Mouse (Mus musculus) midbrain, embryonic 16.5 days (tissue): Measurements from ENCODE around the gene Nckap5l. TPM values are rescaled to one million over a fixed set of nuclear protein-coding genes. Genes with fewer than 3 reads are reported as not detected.
"Not testable (repeated sequence)": the region's sequence is repeated elsewhere in the genome, so short reads cannot be mapped to it uniquely, and the experiment has no call there.

Experiments
- ATAC-seq: fragments of 200-750 bp; cut with Nextera tagmentation; 2 replicates; pipeline ENCODE4 v1.8.0; 2017; ENCODE audit warnings: moderate TSS enrichment
- H3K27ac ChIP-seq: fragments of 300-500 bp; sonication (generic); 2 replicates; pipeline ENCODE4 v1.5.1; 2014; ENCODE audit warnings: mild to moderate bottlenecking, low read length, mixed read lengths
- H3K27me3 ChIP-seq: fragments of 300-500 bp; sonication (generic); 2 replicates; pipeline ENCODE4 v1.6.1; 2014; ENCODE audit warnings: low read depth, low read length, mixed read lengths; ENCODE audit not compliant: control insufficient read depth, insufficient read depth
- H3K36me3 ChIP-seq: fragments of 300-500 bp; sonication (generic); 2 replicates; pipeline ENCODE4 v1.6.1; 2014; ENCODE audit warnings: mild to moderate bottlenecking, low read length, moderate library complexity, mixed read lengths; ENCODE audit not compliant: control insufficient read depth, insufficient read depth
- H3K4me1 ChIP-seq: fragments of 300-500 bp; sonication (generic); 2 replicates; pipeline ENCODE4 v1.6.1; 2014; ENCODE audit warnings: mild to moderate bottlenecking, low read length, mixed read lengths; ENCODE audit not compliant: control insufficient read depth, insufficient read depth
- H3K4me2 ChIP-seq: fragments of 300-500 bp; sonication (generic); 2 replicates; pipeline ENCODE4 v1.6.1; 2014; ENCODE audit warnings: mild to moderate bottlenecking, low read length, mixed read lengths
- H3K4me3 ChIP-seq: fragments of 300-500 bp; sonication (generic); 2 replicates; pipeline ENCODE4 v1.5.1; 2014; ENCODE audit warnings: low read depth, mild to moderate bottlenecking, low read length, moderate library complexity, mixed read lengths
- H3K9ac ChIP-seq: fragments of 300-500 bp; sonication (generic); 2 replicates; pipeline ENCODE4 v1.6.1; 2014; ENCODE audit warnings: low read depth, low read length, mixed read lengths
- H3K9me3 ChIP-seq: fragments of 300-500 bp; sonication (generic); replicated peaks from 2 replicates; pipeline ENCODE4 v1.6.1; 2014; ENCODE audit warnings: mild to moderate bottlenecking, low read length, mixed read lengths; ENCODE audit not compliant: control insufficient read depth, poor library complexity, severe bottlenecking
- WGBS: fragments of 180-500 bp; shearing (Covaris S2); extraction: QIAGEN DNeasy Blood & Tissue Kit; methylation state at CpG from one replicate; pipeline ENCODE4 v1.1.7; 2014; 5-methylcytosine and 5-hydroxymethylcytosine counted together
- polyA plus RNA-seq: library from polyadenylated mRNA; unstranded; fragments of >200 nt; fragmentation: Nextera tagmentation; extraction: Ambion mirVana; gene quantifications from 2 replicates; pipeline ENCODE4 v1.2.1, GENCODE M21; 2015

Gene Nckap5l
- polyA plus RNA-seq, 1 experiment from 2014 or later, result 17.1 TPM

DNA sequence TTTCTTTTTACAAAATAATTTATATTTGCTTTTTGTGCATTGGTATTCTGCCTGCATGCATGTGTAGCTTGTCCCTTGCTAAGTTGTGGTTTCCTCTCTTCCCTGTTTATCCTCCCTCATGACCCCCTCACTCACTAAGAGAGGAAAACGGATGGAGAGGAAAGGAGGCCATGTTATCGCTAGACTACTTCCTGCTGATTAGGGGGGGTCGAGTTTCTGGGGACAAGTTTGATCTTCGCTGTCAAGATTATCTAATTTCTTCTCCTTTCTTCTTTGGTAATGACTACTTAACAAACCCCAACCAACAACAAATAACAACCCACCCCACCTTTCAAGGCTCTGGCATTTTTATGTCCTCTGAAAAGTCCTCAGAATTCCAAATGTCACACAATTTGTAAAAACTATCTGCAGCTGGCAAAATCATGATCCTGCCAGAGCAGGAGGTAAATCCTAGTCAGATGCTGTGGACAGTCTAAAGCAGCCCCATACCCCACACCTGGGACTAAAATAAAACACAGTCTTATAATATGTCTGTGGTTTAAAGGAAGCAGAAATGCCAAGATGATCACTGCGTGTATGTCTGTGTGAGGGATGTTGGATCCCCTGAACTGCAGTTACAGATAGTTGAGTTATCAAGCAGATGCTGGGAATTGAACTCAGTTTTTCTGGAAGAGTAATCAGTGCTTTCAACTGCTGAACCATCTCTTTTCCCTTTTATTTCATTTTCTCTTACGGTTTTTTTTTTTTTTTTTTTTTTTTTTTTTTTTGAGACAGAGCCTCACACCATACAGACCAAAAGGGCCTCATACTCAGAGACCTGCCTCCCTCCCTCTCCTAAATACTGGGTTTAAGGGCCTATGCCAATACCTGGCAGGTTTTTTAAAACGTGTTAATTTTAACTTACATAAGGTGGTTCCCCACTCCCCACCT lies 66.8 kb downstream of the Nckap5l start:
- 83% methylated on average over 7 of the region's 7 CpGs for WGBS
- no peak overlapping the region for H3K9ac ChIP-seq
- H3K4me1 ChIP-seq, result peaks cover 27% of the 10 kb centered on the region
- no peak overlapping the region for H3K27ac ChIP-seq
- H3K4me2 ChIP-seq, result no peak overlapping the region
- no peak overlapping the region for H3K4me3 ChIP-seq
- no peaks in the 10 kb centered on the region for H3K36me3 ChIP-seq
- ATAC-seq, result no peak
- H3K27me3 ChIP-seq, result no peaks in the 10 kb centered on the region
- no peaks in the 10 kb centered on the region for H3K9me3 ChIP-seq

DNA sequence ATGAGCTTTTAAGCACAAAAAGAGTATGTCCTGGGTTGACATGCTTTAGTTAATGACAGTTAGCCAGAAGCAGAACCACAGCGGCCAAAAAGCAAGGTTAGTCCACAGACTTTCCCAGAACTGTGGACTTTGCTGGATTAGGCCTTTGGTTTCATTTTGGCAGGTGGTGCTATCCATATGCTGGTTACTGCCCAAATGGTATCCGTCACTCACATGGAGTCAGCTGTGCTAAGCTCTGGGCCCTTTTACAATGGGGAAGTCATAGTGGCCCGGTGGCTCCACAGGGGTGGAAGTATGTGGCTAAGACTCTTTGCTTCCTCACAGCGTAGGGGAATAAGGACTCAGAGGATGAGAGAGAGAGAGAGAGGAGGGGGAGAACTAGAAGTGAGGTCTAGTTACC lies 69.6 kb downstream of the Nckap5l start:
- Histone ChIP-seq H3K9ac (no peak overlapping the region), H3K4me1 (peaks cover 5% of the 10 kb centered on the region; the same call in 1 of the 2 replicates), H3K4me2 (no peak overlapping the region), H3K27ac (no peak overlapping the region), H3K36me3 (no peaks in the 10 kb centered on the region), H3K9me3 (no peaks in the 10 kb centered on the region), H3K4me3 (no peak overlapping the region), H3K27me3 (no peaks in the 10 kb centered on the region)
- 62% methylated on average over 4 of the region's 4 CpGs for WGBS
- no peak for ATAC-seq

DNA sequence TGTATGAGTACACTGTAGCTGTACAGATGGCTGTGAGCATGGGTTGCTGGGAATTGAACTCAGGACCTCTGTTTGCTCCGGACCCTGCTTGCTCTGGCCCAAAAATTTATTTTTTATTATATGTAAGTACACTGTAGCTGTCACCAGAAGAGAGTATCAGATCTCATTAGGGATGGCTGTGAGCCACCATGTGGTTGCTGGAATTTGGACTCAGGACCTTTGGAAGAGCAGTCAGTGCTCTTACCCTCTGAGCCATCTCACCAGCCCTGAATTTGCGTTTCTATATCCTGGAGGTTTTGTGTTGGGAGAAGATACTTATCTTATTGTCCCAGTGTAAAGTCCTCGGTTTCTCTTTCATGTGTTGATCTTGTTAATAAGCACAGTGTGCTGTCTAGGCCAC lies 70.8 kb downstream of the Nckap5l start:
- H3K36me3 ChIP-seq, result no peaks in the 10 kb centered on the region
- no peak overlapping the region for H3K4me2 ChIP-seq
- no peak overlapping the region for H3K4me3 ChIP-seq
- no peak overlapping the region for H3K9ac ChIP-seq
- ATAC-seq, result no peak
- H3K27ac ChIP-seq, result no peak overlapping the region
- H3K9me3 ChIP-seq, result no peaks in the 10 kb centered on the region
- H3K4me1 ChIP-seq, result no peaks in the 10 kb centered on the region
- WGBS, result 78% methylated on average over 3 of the region's 3 CpGs
- H3K27me3 ChIP-seq, result no peaks in the 10 kb centered on the region

DNA sequence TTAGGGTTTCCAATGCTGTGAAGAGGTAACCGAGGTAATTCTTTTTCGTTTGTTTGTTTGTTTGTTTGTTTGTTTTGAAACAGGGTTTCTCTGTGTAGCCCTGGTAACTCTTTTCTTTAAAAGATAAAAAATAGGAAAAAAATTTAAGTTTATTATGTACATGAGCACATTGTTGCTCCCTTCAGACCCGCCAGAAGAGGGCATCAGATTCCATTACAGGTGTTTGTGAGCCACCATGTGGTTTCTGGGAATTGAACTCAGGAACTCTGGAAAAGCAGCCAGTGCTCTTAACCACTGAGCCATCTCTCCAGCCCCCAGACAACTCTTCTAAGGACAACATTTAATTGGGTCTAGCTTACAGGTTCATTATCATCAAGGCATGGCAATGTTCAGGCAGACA lies 71.4 kb downstream of the Nckap5l start:
- H3K4me1 ChIP-seq, H3K27ac ChIP-seq, H3K36me3 ChIP-seq, H3K27me3 ChIP-seq, H3K9ac ChIP-seq, ATAC-seq, H3K4me2 ChIP-seq, H3K4me3 ChIP-seq, H3K9me3 ChIP-seq: not testable (repeated sequence)
- WGBS, result 73% methylated on average over 3 of the region's 3 CpGs

DNA sequence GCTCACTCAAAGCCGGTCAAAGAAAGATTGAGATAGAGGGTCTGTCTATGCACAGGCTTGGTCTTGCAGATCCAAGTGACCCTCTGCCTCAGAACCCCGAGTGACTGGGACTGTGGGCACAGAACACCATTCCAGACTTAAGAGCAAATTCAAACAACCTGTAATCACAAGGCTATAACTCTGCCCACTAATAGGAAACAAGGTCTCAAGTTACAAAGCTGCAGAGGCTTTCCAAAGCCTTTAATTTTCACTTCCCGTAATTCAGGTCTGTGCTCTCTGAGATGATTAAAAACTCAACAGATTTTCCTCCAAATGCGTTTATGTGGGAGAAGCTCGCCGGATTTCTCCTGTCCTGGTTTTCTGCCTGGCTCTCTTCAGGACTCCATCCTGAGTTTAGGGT lies 73.5 kb downstream of the Nckap5l start:
- Histone ChIP-seq H3K36me3 (no peaks in the 10 kb centered on the region), H3K27me3 (no peaks in the 10 kb centered on the region), H3K4me2 (no peak overlapping the region), H3K4me1 (no peaks in the 10 kb centered on the region), H3K27ac (no peak overlapping the region), H3K9me3 (no peaks in the 10 kb centered on the region), H3K9ac (no peak overlapping the region), H3K4me3 (no peak overlapping the region)
- ATAC-seq, result no peak
- WGBS, result 79% methylated on average over 6 of the region's 6 CpGs

DNA sequence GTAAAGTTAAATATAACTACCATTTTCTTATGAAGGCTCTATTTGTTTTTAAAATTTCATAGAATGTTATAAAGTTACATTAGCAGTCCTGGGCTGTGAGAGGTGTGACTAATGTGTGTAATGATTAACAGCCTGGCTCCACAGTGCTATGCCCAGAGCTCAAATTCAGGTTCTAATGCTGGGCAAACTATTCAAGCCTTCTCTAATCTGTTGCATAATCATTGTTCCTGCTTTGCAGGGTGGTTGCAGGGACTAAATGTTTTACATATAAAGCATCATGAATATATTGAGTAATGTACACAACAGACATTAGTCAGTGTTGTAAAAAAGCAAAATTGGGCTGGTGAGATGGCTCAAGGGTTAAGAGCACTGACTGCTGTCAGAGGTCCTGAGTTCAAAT lies 74.7 kb downstream of the Nckap5l start:
- no peaks in the 10 kb centered on the region for H3K9me3 ChIP-seq
- H3K27ac ChIP-seq, result no peak overlapping the region
- H3K4me2 ChIP-seq, result no peak overlapping the region
- H3K9ac ChIP-seq, result no peak overlapping the region
- H3K4me3 ChIP-seq, result no peak overlapping the region
- H3K27me3 ChIP-seq, result no peaks in the 10 kb centered on the region
- no peaks in the 10 kb centered on the region for H3K4me1 ChIP-seq
- H3K36me3 ChIP-seq, result no peaks in the 10 kb centered on the region
- ATAC-seq, result no peak

DNA sequence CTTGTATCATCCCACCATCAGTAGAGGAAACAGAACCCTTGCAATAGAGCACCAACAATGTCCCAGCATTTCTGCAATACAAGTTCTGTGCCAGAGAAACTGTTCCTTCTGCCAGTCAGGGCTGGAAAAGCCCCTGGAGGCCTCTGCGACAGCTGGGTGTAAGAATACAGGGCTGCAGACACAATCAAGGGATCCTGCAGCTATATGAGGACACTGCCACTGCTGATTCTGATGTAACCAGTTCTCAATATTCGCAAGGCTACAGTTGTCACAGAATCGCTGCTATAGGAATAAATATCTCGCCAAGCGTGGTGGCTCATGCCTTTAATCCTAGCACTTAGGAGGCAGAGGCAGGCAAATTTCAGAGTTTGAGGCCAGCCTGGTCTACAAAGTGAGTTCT lies 81.3 kb downstream of the Nckap5l start:
- Histone ChIP-seq H3K36me3 (no peaks in the 10 kb centered on the region), H3K4me1 (no peaks in the 10 kb centered on the region), H3K9me3 (no peaks in the 10 kb centered on the region), H3K4me3 (no peak overlapping the region), H3K27ac (no peak overlapping the region), H3K27me3 (no peaks in the 10 kb centered on the region), H3K4me2 (no peak overlapping the region), H3K9ac (no peak overlapping the region)
- WGBS, result 85% methylated on average over 5 of the region's 5 CpGs
- ATAC-seq, result no peak

DNA sequence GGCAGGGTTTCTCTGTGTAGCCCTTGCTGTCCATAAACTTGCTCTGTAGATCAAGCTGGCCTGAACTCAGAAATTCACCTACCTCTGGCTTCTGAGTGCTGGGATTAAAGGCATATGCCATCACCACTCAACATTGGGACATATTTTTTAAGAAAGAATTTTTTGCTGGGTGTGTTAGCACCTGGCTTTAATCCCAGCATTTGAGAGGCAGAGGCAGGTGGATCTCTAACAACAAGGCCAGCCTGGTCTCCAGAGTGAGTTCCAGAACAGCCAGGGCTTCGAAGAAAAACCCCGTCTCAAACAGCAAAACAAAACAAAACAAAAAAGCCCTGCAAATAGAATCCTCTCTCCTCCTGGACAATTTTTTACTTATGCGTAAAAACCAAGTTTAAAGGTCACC lies 82.0 kb downstream of the Nckap5l start:
- Histone ChIP-seq H3K27me3 (no peaks in the 10 kb centered on the region), H3K4me2 (no peak overlapping the region), H3K4me3 (no peak overlapping the region), H3K9ac (no peak overlapping the region), H3K36me3 (no peaks in the 10 kb centered on the region), H3K9me3 (no peaks in the 10 kb centered on the region), H3K27ac (no peak overlapping the region), H3K4me1 (no peaks in the 10 kb centered on the region)
- WGBS, result 93% methylated on average over 3 of the region's 3 CpGs
- no peak for ATAC-seq

DNA sequence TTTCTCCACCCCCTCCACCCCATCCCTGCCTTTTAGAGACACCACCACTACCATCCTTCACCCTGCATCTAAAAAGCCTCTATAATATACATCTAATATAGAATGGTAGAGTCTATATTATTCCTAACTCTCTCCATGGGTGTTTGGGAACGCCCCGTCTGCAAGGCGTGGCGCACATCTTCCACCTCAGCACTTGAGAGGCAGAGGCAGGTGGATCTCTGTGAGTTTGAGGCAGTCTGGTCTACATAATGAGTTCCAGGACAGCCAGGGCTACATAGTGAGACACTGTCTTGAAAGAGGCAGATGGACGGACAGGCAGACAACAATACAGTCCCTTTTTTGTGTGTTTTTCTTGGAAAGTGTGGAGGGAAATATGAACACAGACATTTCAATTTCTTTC lies 82.5 kb downstream of the Nckap5l start:
- no peak overlapping the region for H3K4me2 ChIP-seq
- H3K4me3 ChIP-seq, result no peak overlapping the region
- H3K27ac ChIP-seq, result no peak overlapping the region
- no peaks in the 10 kb centered on the region for H3K9me3 ChIP-seq
- H3K27me3 ChIP-seq, result no peaks in the 10 kb centered on the region
- H3K9ac ChIP-seq, result no peak overlapping the region
- H3K36me3 ChIP-seq, result no peaks in the 10 kb centered on the region
- ATAC-seq, result no peak
- 94% methylated on average over 5 of the region's 5 CpGs for WGBS
- H3K4me1 ChIP-seq, result no peaks in the 10 kb centered on the region
